Mouse (Mus musculus): ENCODE results near the gene Cops4.

DNA sequence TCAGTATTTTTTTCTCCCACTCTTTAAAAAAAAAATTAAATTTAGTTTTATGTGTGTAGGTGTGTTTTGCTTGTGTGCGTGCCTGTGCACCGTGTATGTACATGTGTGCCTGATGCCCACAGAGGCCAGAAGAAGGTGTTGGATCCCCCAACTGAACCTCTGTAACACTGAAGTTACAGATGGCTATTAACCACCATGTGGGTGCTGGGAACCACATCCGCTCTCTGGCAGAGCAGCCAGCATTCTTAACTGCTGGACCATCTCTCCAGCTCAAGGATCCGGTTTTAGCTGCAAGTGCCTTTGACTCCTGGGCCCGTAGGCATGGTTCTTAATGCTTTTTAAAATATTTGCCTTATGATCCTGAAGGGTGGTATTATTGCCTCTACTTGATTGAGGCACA, 55.1 kb downstream of the Cops4 start:
- TF ChIP-seq POLR2A (IDR thresholded peaks at IDR 0.05; ENCODE audit: extremely low read depth, insufficient read depth, low read length) (no peak), CTCF (IDR thresholded peaks at IDR 0.05; ENCODE audit: low read depth, low read length) (no peak)

Measured in liver, adult 2 months (tissue).